In genomic region chr15:62402142-62402541, GRCm38 (mm10) we compare ENCODE assay signal across 22 mouse cellular contexts.
A peak's percentile ranks its signal among the peaks of the same experiment; 100 is the strongest.
DNase-seq lines count a peak whose midpoint lies in the region; ATAC-seq and TF ChIP-seq lines count a peak whose summit lies in the region.
"Had no signal": no experiment of that assay in that cellular context is flagged by ENCODE, and none has a peak within 500 bp of the region (broad histone marks: within the 10 kb centered on the region; RNA-seq: fewer than 3 reads in every experiment).

No protein-coding gene starts in this region.

- no peak overlapping the region for H3K4me3 ChIP-seq in kidney, embryonic 16.5 days (ENCODE audit: low read length)
- H3K4me3 ChIP-seq in CH12.LX (replicated peaks in 1 of 3; ENCODE audit: low read depth in 2 of 3, low read length in 2 of 3, poor library complexity in 1 of 3) = no peak overlapping the region
- H3K4me3 ChIP-seq: forebrain, embryonic 10.5 days; forebrain, embryonic 13.5 days; hindbrain, embryonic 12.5 days; hindbrain, embryonic 15.5 days had no signal

- H3K9me3 ChIP-seq in kidney, embryonic 16.5 days (ENCODE audit: low read length) = no peaks in the 10 kb centered on the region
- H3K9me3 ChIP-seq in CH12.LX (replicated peaks; ENCODE audit: low read length) = peaks cover 5% of the 10 kb centered on the region
- H3K9me3 ChIP-seq: forebrain, embryonic 10.5 days; forebrain, embryonic 13.5 days; hindbrain, embryonic 12.5 days; hindbrain, embryonic 15.5 days had no signal

- H3K79me2 ChIP-seq in CH12.LX (replicated peaks; ENCODE audit: control insufficient read depth, extremely low read depth, insufficient read depth, poor library complexity, severe bottlenecking) = no peaks in the 10 kb centered on the region

- dilution Hi-C loops in CH12.LX (cut with MboI; ENCODE audit: extremely low pct_ligation_motif_present, extremely low pct_unique_long_range_greater_than_20kb, low sequenced_read_pairs) = no loop called here

- DNase-seq in kidney, adult 18-20 months = peak; percentile 11
- peak; percentile 74 for DNase-seq in kidney, adult 9 months
- DNase-seq in kidney, postnatal 10 days = no peak
- no peak for DNase-seq in CH12.LX (ENCODE audit: extremely low read depth)
- DNase-seq in kidney, postnatal 36 days = peak; percentile 37 to 57
- DNase-seq in gastrocnemius, postnatal 36 days = no peak
- DNase-seq: adrenal gland, adult 8-10 months; adrenal gland, postnatal 25 days; B cell, adult 2 months; cerebellum, adult 11-12 months; cerebellum, adult 8-10 months; cerebellum, postnatal 14 days; gastrocnemius, postnatal 10 days; heart, adult 11 months had no signal

- no peak for ATAC-seq in kidney, embryonic 16.5 days (ENCODE audit: low FRiP score, low TSS enrichment)
- ATAC-seq: activated CD4-positive, CD25-positive, alpha-beta regulatory T cell, adult 4 months; forebrain, embryonic 13.5 days; forebrain, embryonic 16.5 days had no signal

- 0 out of 2 replicates have a peak, but pooled peaks have one; percentile 11 for TF ChIP-seq EP300 in CH12.LX (IDR thresholded peaks at IDR 0.05; ENCODE audit: low read length)

- no peaks in the 10 kb centered on the region for H3K27me3 ChIP-seq in kidney, embryonic 16.5 days (ENCODE audit: insufficient read depth, low read length)
- H3K27me3 ChIP-seq in CH12.LX (replicated peaks) = no peaks in the 10 kb centered on the region
- H3K27me3 ChIP-seq: forebrain, embryonic 13.5 days; hindbrain, embryonic 12.5 days; hindbrain, embryonic 15.5 days had no signal

- TF ChIP-seq POLR2A in CH12.LX (IDR thresholded peaks at IDR 0.05; ENCODE audit: low read depth, low read length) = no peak

- intact Hi-C loops in gastrocnemius, postnatal 36 days (cut with DNase I) = no loop called here

- 71% methylated on average over 5 of the region's 5 CpGs for WGBS in kidney, embryonic 16.5 days

- no peak overlapping the region for H3K4me2 ChIP-seq in kidney, embryonic 16.5 days (replicated peaks; ENCODE audit: low read depth, low read length)
- H3K4me2 ChIP-seq in CH12.LX (ENCODE audit: insufficient read depth, low read depth, poor library complexity, severe bottlenecking) = no peak overlapping the region
- H3K4me2 ChIP-seq: forebrain, embryonic 13.5 days; heart, embryonic 11.5 days; hindbrain, embryonic 12.5 days; hindbrain, embryonic 15.5 days had no signal

- no peak overlapping the region for H3K9ac ChIP-seq in kidney, embryonic 16.5 days (replicated peaks; ENCODE audit: low read length)
- no peak overlapping the region for H3K9ac ChIP-seq in CH12.LX (ENCODE audit: insufficient read depth, low read depth)
- H3K9ac ChIP-seq: forebrain, embryonic 13.5 days; hindbrain, embryonic 12.5 days; hindbrain, embryonic 15.5 days had no signal

- TF ChIP-seq CTCF in CH12.LX (conservative IDR thresholded peaks at IDR 0.05 in 1 of 2, IDR thresholded peaks at IDR 0.05 in 1 of 2; ENCODE audit: low read depth in 2 of 2, low read length in 2 of 2) = no peak

- no peaks in the 10 kb centered on the region for H3K36me3 ChIP-seq in kidney, embryonic 16.5 days (ENCODE audit: insufficient read depth, low read length)
- H3K36me3 ChIP-seq in CH12.LX (replicated peaks in 1 of 2; ENCODE audit: control insufficient read depth in 1 of 2, insufficient read depth in 1 of 2, low read length in 1 of 2) = no peaks in the 10 kb centered on the region
- H3K36me3 ChIP-seq: forebrain, embryonic 10.5 days; hindbrain, embryonic 12.5 days; hindbrain, embryonic 15.5 days had no signal

- TF ChIP-seq RAD21 in CH12.LX (IDR thresholded peaks at IDR 0.05; ENCODE audit: low read depth, low read length) = no peak

- H3K4me1 ChIP-seq in kidney, embryonic 16.5 days (ENCODE audit: insufficient read depth, low read length) = peaks cover 4% of the 10 kb centered on the region; the same call in 1 of the 2 replicates
- peaks cover 23 to 36% of the 10 kb centered on the region in 2 experiments for H3K4me1 ChIP-seq in CH12.LX (ENCODE audit: control insufficient read depth in 1 of 2, insufficient read depth in 2 of 2)
- H3K4me1 ChIP-seq: forebrain, embryonic 10.5 days; forebrain, embryonic 13.5 days; hindbrain, embryonic 12.5 days; hindbrain, embryonic 15.5 days had no signal

- in situ Hi-C loops in CH12.LX (cut with MboI; ENCODE audit: low pct_ligation_motif_present, low pct_unique_long_range_greater_than_20kb, low sequenced_read_pairs) = no loop called here

- no peak overlapping the region for H3K27ac ChIP-seq in kidney, embryonic 16.5 days (ENCODE audit: low read length)
- H3K27ac ChIP-seq in CH12.LX (ENCODE audit: insufficient read depth, low read depth) = no peak overlapping the region
- H3K27ac ChIP-seq: forebrain, embryonic 10.5 days; forebrain, embryonic 13.5 days; hindbrain, embryonic 12.5 days; hindbrain, embryonic 15.5 days had no signal

TF ChIP-seq in CH12.LX, 34 proteins besides CTCF, POLR2A, EP300 and RAD21:
- no peak for TF ChIP-seq MEF2A (IDR thresholded peaks at IDR 0.05; ENCODE audit: borderline replicate concordance, low read depth, low read length)
- peak; percentile 61; the same call in 1 of the 2 replicates for TF ChIP-seq MAFK (IDR thresholded peaks at IDR 0.05; ENCODE audit: insufficient replicate concordance, low read length)
- no peak for TF ChIP-seq SMC3 (IDR thresholded peaks at IDR 0.05; ENCODE audit: low read depth, low read length)
- no peak for TF ChIP-seq ZKSCAN1 (IDR thresholded peaks at IDR 0.05; ENCODE audit: borderline replicate concordance, low read depth, low read length)
- TF ChIP-seq JUND (conservative IDR thresholded peaks at IDR 0.05; ENCODE audit: low read depth, low read length) = peak; percentile 57
- no peak for TF ChIP-seq KAT2A (IDR thresholded peaks at IDR 0.05; ENCODE audit: insufficient replicate concordance, low read length)
- peak; percentile 38; the same call in 1 of the 2 replicates for TF ChIP-seq JUN (IDR thresholded peaks at IDR 0.05; ENCODE audit: insufficient read depth, low read depth, low read length)
- TF ChIP-seq GABPA (IDR thresholded peaks at IDR 0.05; ENCODE audit: insufficient replicate concordance, low read depth, low read length) = no peak
- no peak for TF ChIP-seq ZMIZ1 (IDR thresholded peaks at IDR 0.05; ENCODE audit: low read depth, low read length)
- 0 out of 2 replicates have a peak, but pooled peaks have one; percentile 34 for TF ChIP-seq IRF4 (IDR thresholded peaks at IDR 0.05; ENCODE audit: low read depth, low read length)
- TF ChIP-seq BHLHE40 (IDR thresholded peaks at IDR 0.05; ENCODE audit: low read depth, low read length) = peak; percentile 83
- 0 out of 2 replicates have a peak, but pooled peaks have one; percentile 25 for TF ChIP-seq MXI1 (IDR thresholded peaks at IDR 0.05; ENCODE audit: low read depth, low read length)
- 0 out of 2 replicates have a peak, but pooled peaks have one; percentile 30 for TF ChIP-seq MYC (IDR thresholded peaks at IDR 0.05; ENCODE audit: low read depth, low read length)
- peak; percentile 65 for TF ChIP-seq MAX (IDR thresholded peaks at IDR 0.05; ENCODE audit: low read length)

Comparison
In these comparisons a context has a peak if more than half of its experiments do, and no peak if none do; other contexts are left out.
1. DNase-seq: peak in kidney, adult 18-20 months (single experiment), kidney, adult 9 months (single experiment) and kidney, postnatal 36 days (2 of 2); none in kidney, postnatal 10 days (single experiment), CH12.LX (single experiment) and gastrocnemius, postnatal 36 days (0 of 2).